Mouse (Mus musculus): Measurements from ENCODE around the gene Nr2e3.
"Not testable (repeated sequence)": the region's sequence is repeated elsewhere in the genome, so short reads cannot be mapped to it uniquely, and the experiment has no call there.

The Nr2e3 gene

DNA sequence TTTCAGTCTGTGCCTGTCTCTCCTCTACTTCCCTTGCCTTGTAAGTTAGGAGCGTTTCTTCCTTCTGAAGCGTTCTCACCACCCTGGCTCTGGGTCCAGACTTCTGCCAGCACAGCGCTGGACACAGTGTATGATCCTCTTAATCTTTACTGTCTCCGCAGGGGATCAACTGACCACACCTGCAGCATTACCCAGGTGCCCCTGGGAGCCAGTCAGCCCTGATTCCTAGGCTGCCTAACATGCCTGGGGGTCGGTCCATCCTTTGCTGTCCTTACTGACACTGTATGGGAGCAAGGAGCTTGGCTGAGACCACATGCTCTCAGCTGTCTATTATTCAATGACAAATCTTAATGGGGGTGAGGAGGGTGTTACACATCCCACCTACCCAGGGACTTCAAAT lies 10.5 kb downstream of the Nr2e3 start:
- DNase-seq: no peak

DNA sequence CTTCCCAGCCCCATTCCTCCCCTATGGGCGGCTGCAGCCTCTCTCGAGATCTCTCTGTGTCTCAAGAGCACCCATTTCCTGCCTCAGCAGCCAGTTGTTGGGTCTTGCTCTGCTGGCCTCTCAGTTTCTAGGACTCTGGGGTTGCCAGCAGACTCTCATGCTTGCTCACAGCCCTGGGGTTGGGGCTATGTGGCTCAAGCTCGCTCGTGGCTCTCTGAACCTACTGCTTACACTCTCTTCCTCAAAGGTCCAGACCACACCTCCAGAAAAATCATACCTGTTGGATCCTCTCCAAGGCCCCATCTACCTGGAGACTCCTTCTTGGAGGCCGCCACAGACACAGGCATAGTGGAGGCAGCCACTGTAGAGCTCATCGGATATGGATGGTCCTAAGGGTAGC lies 10.9 kb downstream of the Nr2e3 start:
- DNase-seq: no peak

DNA sequence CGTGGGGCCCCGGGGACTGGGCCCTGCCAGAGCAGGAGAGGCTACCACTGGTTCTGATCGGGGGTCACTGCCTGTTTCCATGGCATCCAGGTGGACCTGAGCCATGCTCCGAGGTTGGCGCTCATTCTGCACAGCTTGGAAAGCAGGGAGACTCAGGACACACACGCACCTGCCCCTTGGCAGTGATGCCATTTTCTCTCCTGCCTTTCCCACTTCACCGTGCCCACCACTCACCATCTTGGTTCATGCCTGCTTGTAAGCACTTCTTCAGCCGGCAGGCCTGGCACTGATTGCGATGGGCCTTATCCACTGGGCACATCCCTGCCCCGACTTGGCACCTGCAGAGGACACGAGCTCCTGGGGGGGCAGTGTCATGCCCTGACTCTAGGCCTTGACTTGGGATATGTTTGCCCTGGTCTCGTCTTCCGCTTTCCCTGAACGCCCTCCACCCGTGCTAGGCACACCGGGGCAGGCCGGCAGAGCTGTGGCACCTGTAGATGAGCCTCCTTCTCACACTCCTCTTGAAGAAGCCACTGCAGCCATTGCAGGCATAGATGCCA lies 11.7 kb downstream of the Nr2e3 start:
- DNase-seq: no peak

DNA sequence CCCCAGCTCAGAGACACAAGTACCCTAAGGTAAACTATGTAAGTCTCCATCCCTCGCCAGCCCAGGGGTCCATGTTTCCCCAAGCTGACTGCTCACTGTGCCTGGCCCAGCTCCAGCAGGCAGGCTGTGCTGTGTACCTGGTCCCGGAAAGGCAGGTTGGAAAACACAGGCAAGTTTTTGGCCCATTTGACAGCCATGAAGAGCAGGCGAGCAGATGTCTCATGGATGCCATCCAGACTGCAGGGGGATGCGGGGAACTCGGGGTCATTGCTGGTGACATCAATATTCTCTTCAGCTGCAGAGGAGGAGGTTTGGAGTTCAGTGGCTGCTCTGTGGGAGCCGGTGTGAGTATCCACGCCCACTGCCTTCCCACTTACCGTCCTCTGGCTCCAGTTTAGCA lies 12.2 kb downstream of the Nr2e3 start:
- DNase-seq: no peak

DNA sequence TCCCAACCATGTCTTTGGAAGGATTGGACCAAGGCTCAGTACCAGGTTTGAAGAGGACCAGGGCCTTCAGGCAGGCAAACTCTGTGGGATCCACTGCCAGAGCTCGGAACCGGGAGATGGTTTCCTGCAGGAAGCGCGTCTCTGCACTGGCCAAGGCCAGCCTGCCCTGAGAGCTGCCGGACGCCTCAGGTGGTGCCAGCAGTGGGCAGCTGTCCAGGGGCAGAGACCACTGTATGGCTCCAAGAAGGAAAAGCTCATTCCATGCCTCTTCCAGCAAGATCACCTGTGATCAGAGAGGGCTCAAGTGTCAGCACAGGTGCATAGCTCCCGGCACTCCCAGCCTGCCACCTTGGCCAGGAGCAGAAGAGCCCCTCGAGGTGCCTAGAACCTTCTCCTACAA lies 13.2 kb downstream of the Nr2e3 start:
- no peak for DNase-seq

GRCm38 (mm10) chr9:59945241-59945640 lies 15.2 kb downstream of the Nr2e3 start:
- DNase-seq: no peak

GRCm38 (mm10) chr9:59943826-59944225 lies 16.6 kb downstream of the Nr2e3 start:
- DNase-seq: no peak

GRCm38 (mm10) chr9:59942501-59943085 lies 17.9 kb downstream of the Nr2e3 start:
- DNase-seq: no peak

GRCm38 (mm10) chr9:59941885-59942350 lies 18.5 kb downstream of the Nr2e3 start:
- no peak for DNase-seq

DNA sequence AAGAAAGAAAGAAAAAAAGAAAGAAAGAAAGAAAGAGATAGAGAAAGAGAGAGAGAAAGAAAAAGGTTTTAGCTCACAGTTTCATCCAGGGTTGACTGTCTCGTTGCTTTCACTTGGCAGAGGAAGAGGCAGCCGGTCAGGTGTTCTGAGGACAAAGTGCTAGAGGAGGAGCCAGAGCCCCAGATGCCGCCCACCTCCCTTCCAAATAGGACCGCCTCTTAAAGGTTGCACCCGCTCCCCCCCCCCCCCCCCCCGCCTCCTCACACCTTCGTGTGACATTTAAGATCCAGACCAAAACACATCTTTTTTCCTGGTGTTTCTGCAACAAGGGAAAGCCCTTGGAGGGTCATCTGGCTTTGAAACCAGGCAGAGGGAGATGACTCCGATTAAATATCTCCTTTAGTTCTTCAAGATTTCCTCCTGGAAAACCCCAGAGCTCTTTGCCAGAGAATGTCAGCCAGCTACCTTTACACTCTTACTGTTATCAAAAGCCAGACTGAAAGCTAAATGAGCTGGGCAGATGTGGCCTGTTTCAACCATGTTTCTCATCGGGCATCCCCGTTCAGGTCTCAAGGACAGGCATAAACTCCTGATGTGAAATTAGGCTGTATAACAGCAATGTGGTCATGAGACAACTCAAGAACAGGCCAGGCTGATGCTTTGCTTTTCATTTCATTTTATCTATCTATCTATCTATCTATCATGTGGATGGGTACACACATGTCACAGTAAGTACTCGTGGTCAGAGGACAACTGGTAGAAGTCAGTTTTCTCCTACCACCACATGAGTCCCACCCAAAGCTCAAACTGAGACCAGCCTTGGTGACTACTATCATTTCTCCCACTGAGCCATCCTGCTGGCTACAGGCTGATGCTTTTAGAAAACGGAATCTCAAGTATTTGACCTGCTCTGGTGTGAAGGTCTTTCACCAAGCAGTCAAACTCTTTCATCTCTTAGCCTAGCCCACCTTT lies 19.3 kb downstream of the Nr2e3 start:
- no peak for DNase-seq

DNA sequence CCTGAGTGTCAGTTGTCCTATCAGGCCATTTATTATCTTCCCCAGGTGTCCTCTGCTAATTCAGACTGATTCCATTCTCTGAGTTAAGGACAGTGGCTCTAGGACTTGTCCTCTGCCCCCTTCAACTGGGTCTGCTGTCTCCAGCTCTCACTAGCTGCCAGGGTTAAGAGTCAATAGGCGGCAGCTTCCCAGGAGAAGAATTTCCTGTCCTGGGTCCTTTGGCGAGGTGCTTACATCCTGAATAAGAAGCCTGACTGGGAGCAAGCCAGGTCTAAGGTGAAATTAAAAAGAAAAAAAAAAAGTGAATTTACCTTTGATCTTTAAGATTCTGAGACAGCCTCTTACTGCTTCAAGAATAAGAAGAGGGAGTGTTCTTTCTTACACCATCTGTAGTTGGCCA lies 20.8 kb downstream of the Nr2e3 start:
- DNase-seq: no peak

- no peak for DNase-seq
Measured at GRCm38 (mm10) chr9:59938529-59938928, 21.9 kb downstream of the Nr2e3 start.

DNA sequence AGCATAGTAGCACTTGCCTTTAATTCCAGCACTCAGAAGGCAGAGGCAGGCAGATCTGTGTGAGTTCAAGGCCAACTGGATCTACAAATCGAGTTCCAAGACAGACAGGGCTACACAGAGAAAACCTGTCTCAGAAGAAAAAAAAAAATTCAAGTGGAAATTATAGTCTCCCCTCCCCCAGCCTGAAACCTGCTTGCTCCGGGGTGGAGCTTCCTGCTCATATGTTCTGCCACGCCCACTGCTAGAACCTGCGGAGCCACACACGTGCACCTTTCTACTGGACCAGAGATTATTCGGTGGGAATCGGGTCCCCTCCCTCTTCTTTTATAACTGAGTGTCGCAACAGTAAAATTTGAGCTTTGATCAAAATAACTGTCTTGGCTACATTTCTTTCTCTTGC lies 24.6 kb downstream of the Nr2e3 start:
- DNase-seq: not testable (repeated sequence)

- no peak for DNase-seq
Measured at GRCm38 (mm10) chr9:59930248-59930647, 30.2 kb downstream of the Nr2e3 start.

GRCm38 (mm10) chr9:59914761-59915160 lies 45.7 kb downstream of the Nr2e3 start:
- no peak for DNase-seq

- no peak for DNase-seq
Measured at GRCm38 (mm10) chr9:59903382-59903781, 57.1 kb downstream of the Nr2e3 start.

Data from lung, postnatal 4 days (tissue).